Mouse (Mus musculus) cerebellum, postnatal 4 days (tissue): ENCODE data around the gene Tmem40.

Experiments
- DNase-seq, 2 experiments: peaks; one replicate each; pipeline ENCODE4 v3.0.0; 2022; ENCODE audit warnings: low spot score in 2 of 2, mixed read lengths in 1 of 2

Gene Tmem40

DNA sequence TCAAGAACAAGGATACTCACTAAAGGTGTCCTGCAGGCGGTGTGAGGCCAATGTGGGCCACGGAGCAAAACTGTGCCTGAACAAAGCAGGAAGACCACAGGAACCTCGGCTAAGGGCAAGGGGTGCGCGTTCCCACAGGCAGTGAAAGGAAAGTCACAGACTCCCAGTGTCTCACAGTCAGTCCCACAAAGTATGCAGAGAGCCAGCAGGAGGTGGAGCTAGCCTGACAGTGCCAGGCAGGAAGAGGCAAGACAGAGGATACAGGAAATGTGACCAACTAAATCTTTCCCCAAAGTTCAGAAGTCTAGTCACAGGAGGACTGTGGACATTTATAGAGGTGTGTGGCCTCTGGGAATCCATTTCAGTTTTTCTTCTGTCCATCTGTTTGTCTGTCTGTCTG lies 59.3 kb downstream of the Tmem40 start:
- DNase-seq: no peak

DNA sequence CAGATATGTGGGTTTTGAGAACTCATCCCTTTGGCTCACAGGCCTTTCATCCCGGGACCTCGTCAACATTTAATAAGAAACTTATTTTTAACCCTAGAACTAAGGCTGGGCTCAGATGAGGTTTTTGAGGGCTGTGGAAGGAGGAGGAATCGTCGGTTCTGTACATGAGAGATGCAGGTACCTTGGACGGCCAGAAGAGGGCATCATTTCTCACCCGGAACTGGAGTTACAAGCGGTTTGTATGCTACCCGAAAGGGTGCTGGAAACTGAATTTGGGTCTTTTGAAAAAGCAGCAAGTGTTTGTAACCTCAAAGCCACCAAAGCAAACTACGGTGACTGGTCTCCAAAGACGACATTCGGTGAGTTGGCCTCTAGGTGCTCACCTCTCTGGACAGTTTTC lies 60.9 kb downstream of the Tmem40 start:
- no peak for DNase-seq

DNA sequence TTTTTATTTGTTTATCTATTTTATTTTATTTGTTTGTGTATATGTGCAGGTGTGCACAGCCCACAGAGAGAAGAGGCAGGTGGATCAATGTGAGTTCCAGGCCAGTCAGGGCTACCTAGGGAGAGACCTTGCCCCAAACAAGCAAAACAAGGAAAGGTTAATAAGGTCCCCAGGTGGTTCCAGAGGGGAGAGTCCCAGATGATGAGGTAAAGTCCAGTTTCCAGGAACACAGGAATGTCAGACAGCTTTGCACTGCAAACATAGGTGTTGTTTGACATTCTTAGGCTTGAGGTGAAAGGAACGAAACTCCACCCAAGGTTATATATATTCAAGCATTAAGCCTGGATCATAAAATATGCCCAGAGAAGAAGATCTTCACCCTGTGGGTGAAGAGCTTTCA lies 61.4 kb downstream of the Tmem40 start:
- no peak for DNase-seq

DNA sequence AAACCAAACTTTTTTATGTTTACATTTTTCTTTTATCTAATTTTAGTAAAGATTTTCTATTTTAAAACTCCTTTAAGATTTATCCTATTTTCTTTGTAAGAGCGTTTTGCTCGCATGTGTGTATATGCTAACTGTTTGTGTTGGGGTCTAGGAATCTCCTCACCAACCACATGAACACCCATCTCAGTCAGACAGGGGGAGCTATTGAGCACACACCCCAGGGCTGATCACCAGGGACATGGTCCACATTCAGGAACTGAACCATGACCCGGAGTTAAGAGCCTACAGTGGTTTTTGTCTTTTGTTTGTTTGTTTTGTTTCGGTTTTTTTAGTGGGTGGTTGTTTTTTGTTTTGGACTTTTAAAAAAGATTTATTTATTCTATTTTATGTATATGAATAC lies 63.5 kb downstream of the Tmem40 start:
- no peak for DNase-seq

DNA sequence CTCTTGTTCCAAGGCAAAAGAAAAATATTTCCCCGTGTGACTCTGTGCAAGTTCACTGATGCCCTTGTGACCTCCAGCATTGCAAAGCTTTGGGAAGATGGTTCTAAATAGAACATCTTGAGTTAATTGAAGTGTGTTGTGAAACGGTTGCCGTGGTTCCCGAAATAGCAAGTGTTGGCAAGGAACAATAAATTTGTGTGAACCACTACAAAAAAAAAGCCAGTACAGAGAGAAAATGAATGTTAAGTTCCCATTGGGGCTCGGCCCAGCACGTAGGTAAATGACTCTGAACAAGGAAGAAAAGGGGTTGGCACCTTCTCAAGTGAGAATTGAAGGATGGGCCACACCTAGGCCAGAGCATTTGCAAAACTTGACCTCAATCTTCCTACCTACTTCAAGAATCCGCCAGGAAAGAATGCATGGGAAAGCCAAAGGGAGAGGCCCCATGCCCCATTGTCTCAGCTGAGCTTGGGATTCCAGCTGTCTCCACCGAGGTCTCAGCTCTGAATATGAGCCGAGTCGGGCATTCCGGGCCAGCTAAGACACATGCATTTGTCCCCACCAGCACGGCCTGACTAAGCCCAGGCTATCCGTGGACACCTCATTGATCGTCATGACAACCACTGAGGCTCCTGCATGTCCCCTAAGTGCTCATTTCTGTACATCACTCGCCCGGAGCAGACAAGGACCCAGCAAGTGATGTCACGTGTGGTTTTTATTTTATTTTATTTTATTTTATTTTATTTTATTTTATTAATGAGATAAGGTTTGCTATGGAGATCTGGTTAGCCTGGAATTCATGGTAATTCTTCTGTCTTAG lies 64.3 kb downstream of the Tmem40 start:
- no peak for DNase-seq

DNA sequence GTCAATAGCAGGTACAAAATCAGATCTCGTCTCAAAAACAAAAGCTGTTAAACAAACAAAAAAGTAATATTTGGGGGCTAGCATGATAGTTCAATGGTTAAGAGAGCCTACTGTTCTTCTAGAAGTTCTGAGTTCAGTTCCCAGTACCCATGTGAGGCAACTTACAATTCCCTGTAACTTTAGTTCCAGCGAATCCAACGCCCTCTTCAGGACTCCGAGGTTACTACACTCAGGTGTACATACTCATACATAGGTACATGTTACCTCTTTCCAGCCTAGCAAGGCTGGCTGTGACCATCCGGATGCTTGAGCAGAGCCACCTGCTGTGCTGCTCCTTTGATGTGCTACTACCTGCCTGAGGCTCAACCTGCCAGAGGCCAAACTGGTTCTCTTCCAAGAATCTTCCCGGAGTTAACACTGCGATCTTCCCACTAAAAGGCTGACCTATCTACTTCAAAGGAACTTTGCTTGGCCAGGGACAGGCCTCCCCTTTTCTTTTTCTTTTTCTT lies 65.4 kb downstream of the Tmem40 start:
- DNase-seq: no peak

DNA sequence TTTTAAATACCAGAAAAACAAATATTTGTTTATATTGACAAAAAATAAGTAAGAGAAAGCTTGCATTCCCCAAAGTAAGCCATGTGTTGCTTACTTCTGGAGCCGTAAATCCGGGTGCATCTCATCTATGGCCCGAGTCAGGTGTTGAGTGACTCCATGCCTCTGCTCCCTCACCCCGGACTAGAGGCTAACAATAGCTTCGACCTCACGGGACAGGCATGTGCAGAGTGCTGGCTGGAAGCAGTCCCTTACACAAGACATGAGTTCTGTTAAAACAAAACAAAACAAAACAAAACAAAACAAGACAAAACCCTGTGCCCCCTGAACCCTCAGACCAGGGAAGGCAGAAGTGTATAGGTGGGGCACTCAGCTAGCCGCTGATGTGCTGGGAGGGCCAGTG lies 67.1 kb downstream of the Tmem40 start:
- no peak for DNase-seq

DNA sequence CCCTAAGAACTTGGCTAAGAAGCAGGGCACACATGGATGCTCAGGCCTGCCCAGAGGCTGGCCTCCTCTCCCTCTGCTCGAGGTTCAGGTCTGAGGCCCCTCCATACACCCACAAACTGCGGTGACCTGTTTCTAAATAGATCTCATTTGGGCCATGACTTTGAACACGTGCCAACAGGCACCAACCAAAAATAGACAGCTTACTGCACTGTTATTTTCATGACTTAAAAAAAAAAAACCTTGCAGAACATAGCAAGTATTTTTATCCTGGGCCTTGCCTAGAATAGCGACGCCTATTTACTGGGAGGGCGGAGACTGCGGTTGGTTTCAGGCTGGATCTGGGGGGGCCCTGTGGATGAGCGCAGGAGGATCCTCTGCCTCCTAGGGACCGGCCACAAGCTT lies 67.8 kb downstream of the Tmem40 start:
- DNase-seq: no peak

DNA sequence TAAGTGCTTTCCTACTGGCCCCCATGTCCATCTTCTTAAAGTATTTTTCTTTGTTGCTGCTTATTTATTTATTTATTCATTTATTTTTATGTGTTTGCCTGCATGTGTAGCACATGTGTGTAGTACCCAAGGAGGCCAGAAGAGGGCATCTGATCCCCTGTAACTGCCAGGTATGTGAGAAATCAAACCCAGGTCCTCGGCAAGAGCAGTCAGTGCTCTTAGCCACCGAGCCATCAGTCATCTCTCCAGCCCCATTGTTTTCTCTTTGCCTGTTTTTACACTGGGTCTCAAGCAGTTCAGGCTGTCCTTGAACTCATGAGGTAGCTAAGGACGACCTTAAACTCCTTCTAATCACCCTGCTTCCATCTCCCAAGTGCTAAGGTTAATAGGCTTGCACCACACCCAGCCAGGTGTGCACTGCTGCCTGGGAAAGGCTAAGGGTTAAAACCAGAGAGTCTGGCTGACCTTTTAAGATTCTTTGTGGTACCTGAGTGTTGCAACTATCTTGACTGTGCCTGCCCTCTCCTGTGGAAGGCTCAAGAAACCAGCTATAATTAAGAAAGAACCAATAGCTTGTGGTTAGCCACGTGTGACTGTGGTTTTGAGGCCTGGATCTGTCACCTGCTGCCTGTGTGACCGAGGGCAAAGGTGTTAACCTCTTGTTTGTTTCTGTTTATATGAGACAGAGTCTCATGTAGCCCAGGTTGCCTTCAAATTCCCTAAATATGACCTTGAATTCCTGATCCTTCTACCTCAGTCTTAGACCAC lies 69.1 kb downstream of the Tmem40 start:
- no peak for DNase-seq

DNA sequence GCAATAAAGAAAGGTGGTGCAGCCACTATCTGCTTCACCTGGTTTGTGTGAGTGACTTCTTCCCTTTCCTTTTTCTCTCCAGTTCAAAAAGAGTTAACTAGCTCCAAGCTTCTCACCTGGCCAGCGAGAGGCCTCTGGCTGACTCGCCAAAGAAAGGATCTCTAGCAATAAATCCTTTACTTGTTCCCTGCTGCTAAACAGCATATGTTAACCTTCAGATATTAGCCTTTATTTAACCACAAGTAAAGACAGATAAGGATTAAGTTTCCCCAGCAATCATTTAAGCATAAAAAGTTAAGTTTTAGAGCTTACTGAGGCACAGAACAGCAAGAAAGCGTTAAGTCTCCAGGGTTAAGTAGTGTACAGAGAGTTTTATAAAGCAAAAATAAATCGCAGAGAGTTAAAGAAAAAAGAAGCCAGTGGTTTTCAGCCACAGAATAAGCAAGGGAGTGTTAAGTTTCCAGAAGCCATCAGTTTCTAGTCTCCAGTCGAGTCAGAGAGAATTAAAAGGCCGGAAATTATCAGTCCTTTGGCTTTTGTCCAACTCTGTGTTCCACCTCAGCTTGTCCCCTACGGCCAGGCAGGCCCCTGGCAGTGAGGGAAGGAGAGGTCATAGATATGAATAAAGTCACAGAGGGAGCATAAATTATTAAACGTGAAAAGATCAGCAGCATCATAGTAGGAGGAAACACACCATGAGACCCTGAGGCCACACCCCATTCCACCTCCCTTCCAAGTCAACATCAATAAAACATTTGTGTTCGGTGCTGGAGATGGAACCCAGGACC lies 69.9 kb downstream of the Tmem40 start:
- no peak for DNase-seq

DNA sequence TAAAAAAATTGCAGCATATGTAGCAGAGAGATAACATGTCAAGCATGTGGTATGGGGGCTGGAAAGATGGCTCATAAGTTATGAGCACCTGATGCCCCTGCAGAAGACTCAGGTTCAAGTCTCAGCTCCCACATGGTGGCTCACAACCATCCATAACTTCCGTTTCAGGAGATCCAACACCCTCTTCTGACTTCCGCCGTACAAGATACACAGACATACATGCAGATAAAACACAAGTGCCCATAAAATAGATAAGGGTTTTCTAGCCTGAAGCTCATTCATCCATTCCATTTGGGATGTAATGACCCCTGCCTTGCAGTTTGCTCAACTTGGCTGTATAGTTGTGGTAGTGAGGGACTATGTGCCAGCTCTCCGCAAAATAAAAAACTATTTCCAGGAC lies 72.1 kb downstream of the Tmem40 start:
- DNase-seq: no peak

DNA sequence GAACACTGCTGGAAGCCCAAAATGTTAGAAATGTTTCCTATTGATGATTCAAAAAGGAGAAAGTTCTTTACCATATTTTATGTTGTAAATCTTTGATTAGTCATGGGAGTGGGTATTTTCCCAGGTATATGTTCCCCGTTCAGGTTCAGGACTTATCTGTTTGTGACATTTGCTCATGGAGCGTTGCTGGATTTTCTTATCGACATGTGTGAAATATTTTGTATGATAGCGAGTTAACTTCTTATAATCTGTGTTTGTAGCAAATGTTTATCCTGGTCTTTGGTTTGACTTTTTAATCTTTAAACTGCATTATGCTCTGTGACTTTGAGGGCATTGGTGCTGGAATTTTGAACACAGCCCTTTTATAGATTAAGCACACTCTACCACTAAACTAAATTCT lies 73.6 kb downstream of the Tmem40 start:
- no peak for DNase-seq

DNA sequence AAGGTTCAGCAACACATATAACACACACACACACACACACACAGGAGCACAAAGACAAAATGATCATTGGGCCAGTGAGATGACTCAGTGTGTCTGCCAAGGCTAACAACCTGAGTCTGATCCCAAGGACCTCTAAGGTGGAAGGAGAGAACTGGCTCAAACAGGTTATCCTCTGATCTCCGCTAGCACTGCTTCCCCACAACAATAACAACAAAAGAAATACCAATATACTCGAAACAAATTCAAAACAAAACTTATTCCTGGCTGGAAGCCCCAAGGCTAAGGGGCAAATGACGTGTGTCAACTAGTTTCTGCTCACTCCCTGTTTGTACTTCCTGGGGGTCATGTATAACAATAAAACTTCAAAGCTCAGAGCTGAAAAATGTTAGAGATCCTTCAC lies 74.5 kb downstream of the Tmem40 start:
- DNase-seq: no peak

DNA sequence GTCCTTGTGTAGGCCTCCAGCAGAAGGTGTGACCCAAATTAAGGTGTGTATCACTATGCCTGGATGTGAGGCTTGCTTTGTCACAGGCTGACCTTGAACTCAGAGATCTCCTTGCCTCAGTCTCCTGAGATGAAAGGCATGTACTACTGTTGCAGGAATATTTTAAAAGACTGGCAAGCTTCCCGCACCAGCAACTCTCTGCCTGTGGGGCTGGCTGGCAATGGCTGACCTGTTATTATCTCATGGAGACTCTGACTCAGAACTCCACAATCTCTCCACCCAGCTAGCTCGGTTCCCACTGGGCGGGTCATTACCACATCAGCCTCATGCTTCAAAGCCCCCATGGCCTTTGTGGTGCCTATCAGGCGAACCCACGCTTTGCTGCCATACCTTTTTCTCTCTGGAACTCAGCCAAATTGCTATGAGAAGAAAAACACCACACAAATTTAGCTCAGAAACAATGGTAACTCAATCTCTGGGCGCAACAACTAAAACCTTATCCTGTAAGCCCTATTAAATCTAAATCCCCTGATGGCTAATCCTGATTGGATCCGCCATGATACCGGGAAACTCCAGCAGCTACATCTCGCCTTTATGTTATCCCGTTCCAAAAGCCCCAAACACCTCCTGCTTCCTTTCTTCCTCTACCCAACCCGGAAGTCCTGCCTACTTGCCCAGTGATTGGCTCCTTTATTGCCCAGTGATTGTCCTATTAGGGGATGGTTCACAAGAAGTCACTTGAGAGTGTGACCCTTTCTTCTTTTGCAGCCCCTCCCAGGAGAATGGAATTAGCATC lies 77.2 kb downstream of the Tmem40 start:
- no peak for DNase-seq

DNA sequence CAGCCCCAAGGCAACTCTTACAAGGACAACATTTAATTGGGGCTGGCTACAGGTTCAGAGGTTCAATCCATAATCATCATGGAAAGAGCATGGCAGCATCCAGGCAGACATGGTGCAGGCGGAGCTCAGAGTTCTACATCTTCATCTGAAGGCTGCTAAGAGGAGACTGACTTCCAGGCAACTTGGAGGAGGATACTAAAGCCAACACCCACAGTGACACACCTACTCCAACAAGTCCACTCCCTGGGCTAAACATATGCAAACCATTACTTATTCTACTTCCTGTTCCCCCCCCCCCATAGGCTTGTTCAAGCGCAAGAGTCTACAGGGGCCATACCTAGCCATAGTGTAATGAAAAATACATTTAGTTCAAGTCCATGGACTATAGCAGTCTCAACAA lies 77.9 kb downstream of the Tmem40 start:
- DNase-seq: no peak

DNA sequence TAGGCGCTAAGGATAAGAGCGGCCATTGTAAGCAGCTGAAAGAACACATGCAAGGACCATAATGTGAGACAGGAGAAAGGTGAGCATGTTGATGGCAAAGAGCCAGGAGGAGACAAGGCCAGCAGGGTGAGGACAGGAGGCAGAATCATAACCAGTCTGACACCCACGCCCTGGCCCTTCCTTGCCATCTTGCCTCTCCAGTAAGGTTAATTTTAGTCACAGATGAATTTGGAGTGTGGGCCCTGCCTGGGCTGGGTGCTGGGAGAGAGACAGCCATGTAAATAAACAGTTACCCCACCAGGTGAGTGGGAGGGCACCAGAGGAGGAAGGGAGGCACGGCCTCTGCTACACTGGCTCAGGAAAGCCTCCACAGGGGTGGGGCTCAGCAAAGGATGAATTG lies 81.1 kb downstream of the Tmem40 start:
- DNase-seq: no peak
